Mouse (Mus musculus): ENCODE results near the gene Myef2.

- no peak for TF ChIP-seq POLR2A (IDR thresholded peaks at IDR 0.05; ENCODE audit: control insufficient read depth, extremely low read depth, insufficient read depth, low read length, poor library complexity)
- TF ChIP-seq CTCF (IDR thresholded peaks at IDR 0.05; ENCODE audit: borderline replicate concordance, control insufficient read depth, extremely low read depth, insufficient read depth, low read length, poor library complexity), result no peak
These were observed 10.7 kb upstream of the Myef2 start for GRCm38 (mm10) chr2:125134113-125134512.

Data from thymus, adult 2 months (tissue).